Mouse (Mus musculus) frontal cortex, adult (tissue): ENCODE measurements around the gene Vps18.

Source experiments
- ATAC-seq: cut with Nextera tagmentation; 2 replicates; pipeline ENCODE4 v1.9.2; 2017; ENCODE audit warnings: mild to moderate bottlenecking, moderate library complexity, mixed read lengths; ENCODE audit not compliant: low TSS enrichment

Vps18 gene

GRCm38 (mm10) chr2:119344537-119345138 lies 56.1 kb downstream of the Vps18 start:
- ATAC-seq = no peak
